Mouse (Mus musculus) testis, adult 2 months (tissue): Measurements from ENCODE around the gene Sppl2c.

Source experiments
- CTCF ChIP-seq: fragments of 200-500 bp; IDR thresholded peaks from 2 replicates; pipeline ENCODE4 v1.5.1; 2012; ENCODE audit warnings: low read depth, mild to moderate bottlenecking, inconsistent platforms, low read length, moderate library complexity; ENCODE audit not compliant: control insufficient read depth, insufficient read depth, insufficient replicate concordance
- POLR2A ChIP-seq: fragments of 200-500 bp; IDR thresholded peaks from 2 replicates; pipeline ENCODE4 v1.6.1; 2012; ENCODE audit warnings: low read depth, mild to moderate bottlenecking, inconsistent platforms, low read length, moderate library complexity; ENCODE audit not compliant: control insufficient read depth

DNA sequence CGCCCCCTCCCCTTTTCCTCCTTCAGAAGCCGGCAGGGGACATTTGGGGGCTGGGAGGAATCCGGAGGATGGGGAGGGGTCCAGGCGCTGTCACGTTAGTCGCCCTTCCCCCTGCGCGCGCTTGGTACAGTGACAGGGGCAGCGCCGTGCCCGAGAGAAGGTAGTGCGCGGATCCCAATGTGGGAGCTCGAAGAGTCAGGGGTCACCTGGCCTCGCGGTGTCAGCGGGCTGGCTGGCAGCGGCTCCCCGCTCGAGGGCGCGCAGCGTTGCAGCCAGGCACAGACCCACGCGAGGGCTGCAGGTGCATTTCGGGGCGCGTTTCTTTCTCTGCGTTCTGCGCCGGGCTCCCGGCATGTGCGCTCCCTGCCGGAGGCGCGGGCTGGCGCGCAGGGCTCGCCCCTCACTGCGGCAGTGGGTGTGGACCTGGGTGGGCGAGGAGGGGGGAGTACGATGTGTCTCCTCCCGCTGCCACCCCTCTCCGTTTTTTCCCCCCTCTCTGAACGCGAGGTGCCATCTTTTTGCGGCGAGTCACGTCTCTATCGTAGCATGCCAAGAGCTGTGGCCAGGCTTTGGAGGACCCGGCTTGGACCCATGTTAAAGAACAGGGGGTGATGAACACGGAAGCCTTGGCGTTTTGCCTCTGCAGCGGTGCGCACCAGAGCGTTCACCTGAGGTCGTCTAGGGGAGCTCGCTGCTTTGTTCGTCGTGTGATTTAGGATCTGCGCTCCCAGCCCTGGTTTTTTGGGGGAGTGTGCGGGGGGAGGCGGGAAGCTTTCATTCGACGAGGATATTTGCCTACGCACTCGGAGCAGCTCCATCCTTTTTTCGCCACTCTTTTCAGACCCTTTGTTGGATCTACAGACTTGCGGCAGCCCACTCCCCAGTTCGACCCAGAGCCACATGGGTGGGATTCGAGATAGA, 46.3 kb downstream of the Sppl2c start:
- TF ChIP-seq POLR2A = no peak
- TF ChIP-seq CTCF = no peak
